Mouse (Mus musculus) CD4-positive naive resting alpha-beta T cell, adult 57 days (primary cell): Measurements from ENCODE around the gene Nos1. TPM values are rescaled to one million over a fixed set of nuclear protein-coding genes. Genes with fewer than 3 reads are reported as not detected.

Experiments
- total RNA-seq: library from RNA; stranded (reverse); gene quantifications from one replicate; pipeline ENCODE4 v1.2.4, GENCODE M21; 2023

The Nos1 gene
- 0.24 TPM for total RNA-seq

GRCm38 (mm10) chr5:117780681-117781080, at the start of gene Nos1:
Gene Nos1 (plus strand): TSS chr5:117781032.

DNA sequence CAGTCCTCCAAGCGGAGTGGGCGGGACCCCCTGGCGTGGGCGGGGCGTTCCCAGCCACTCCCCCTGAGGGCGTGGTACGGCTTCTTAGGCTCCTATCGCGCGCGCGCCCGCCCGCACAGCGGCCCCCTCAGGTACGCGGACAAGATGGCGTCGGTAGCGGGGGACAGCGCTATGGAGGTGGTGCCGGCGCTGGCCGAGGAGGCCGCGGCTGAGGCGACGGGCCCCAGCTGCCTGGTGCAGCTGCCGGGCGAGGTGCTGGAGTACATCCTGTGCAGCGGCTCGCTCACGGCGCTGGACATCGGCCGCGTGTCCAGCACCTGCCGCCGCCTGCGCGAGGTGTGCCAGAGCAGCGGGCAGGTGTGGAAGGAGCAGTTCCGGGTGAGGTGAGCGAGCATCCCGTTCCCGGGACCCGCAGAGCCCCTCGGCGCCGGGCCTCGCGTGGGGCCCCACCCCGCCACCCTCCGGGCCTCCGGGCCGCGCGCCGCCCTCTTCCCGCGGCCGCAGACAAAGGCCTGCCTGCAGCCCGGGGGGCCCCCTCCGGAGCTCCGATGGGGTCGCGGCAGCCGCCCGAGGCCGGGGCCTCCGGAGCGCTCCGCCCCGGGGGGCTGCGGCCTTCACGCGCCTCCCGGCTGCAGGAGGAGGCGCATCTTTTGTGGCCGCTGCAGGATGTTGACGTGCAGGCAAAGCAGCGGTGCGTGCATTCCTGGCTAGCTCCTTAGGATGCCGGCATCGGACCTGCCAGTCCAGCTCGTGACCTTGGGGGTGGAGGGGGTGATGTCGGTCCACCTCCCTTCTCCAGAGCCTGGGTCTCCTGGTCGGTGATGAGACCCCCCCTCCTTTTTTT, 196.0 kb downstream of the Nos1 start, which contains the start of gene Fbxo21:
TSS of gene Fbxo21 (plus strand) at position 74 of the 844 bp plus-strand sequence.

Other genes with a start within 250 kb of the Nos1 start
- gene Fbxo21, start 195.7 kb downstream of the Nos1 start, total RNA-seq: 26.8 TPM
- 50.1 TPM for gene Tesc, start 246.7 kb downstream of the Nos1 start, total RNA-seq